Mouse (Mus musculus) heart, postnatal 0 days (tissue): ENCODE results near the gene Rgs7bp. TPM values are rescaled to one million over a fixed set of nuclear protein-coding genes. Genes with fewer than 3 reads are reported as not detected.

Source experiments
- ATAC-seq: fragments of 200-750 bp; cut with Nextera tagmentation; 2 replicates; pipeline ENCODE4 v1.8.0; 2017; ENCODE audit warnings: low read depth, moderate number of reproducible peaks, moderate library complexity; ENCODE audit not compliant: insufficient read depth
- DNase-seq: peaks from one replicate; pipeline ENCODE4 v3.0.0-alpha.2; 2016; ENCODE audit warnings: low spot score
- H3K27ac ChIP-seq: fragments of 300-500 bp; sonication (generic); 2 replicates; pipeline ENCODE4 v1.5.1; 2014; ENCODE audit warnings: low read depth, mild to moderate bottlenecking
- H3K27me3 ChIP-seq: fragments of 300-500 bp; sonication (generic); 2 replicates; pipeline ENCODE4 v1.6.1; 2014; ENCODE audit warnings: low read length, mixed read lengths; ENCODE audit not compliant: control insufficient read depth, insufficient read depth
- H3K36me3 ChIP-seq: fragments of 300-500 bp; sonication (generic); replicated peaks from 2 replicates; pipeline ENCODE4 v1.6.1; 2014; ENCODE audit warnings: low read length, mixed read lengths; ENCODE audit not compliant: control insufficient read depth, insufficient read depth
- H3K4me1 ChIP-seq: fragments of 300-500 bp; sonication (generic); 2 replicates; pipeline ENCODE4 v1.6.1; 2014; ENCODE audit warnings: antibody characterized with exemption; ENCODE audit not compliant: control insufficient read depth, insufficient read depth
- H3K4me2 ChIP-seq: fragments of 300-500 bp; sonication (generic); 2 replicates; pipeline ENCODE4 v1.6.1; 2014; ENCODE audit warnings: low read depth, mild to moderate bottlenecking, low read length, moderate library complexity
- H3K4me3 ChIP-seq: fragments of 300-500 bp; sonication (generic); 2 replicates; pipeline ENCODE4 v1.5.1; 2014; ENCODE audit warnings: low read depth, low read length
- H3K9ac ChIP-seq: fragments of 300-500 bp; sonication (generic); replicated peaks from 2 replicates; pipeline ENCODE4 v1.6.1; 2014; ENCODE audit warnings: low read depth, low read length, mixed read lengths
- H3K9me3 ChIP-seq: fragments of 300-500 bp; sonication (generic); replicated peaks from 2 replicates; pipeline ENCODE4 v1.6.1; 2016; ENCODE audit warnings: low read length; ENCODE audit not compliant: control insufficient read depth
- CTCF ChIP-seq: IDR thresholded peaks from 2 replicates; pipeline ENCODE4 v1.5.1; 2016; ENCODE audit warnings: antibody characterized with exemption, control low read depth, low read depth
- EP300 ChIP-seq: IDR thresholded peaks from 2 replicates; pipeline ENCODE4 v1.6.1; 2016; ENCODE audit warnings: antibody characterized with exemption, low read depth
- WGBS: fragments of 180-500 bp; shearing (Covaris S2); extraction: QIAGEN DNeasy Blood & Tissue Kit; methylation state at CpG from one replicate; pipeline ENCODE4 v1.1.7; 2014; 5-methylcytosine and 5-hydroxymethylcytosine counted together
- polyA plus RNA-seq: library from polyadenylated mRNA; unstranded; fragments of >200 nt; fragmentation: Nextera tagmentation; extraction: Ambion mirVana; gene quantifications from 2 replicates; pipeline ENCODE4 v1.2.1, GENCODE M21; 2015
- total RNA-seq: library from RNA; depleted of rRNA; stranded (reverse); fragments of >200 nt; gene quantifications from 2 replicates; pipeline ENCODE4 v1.2.3, GENCODE M21; 2014; ENCODE audit warnings: low replicate concordance

Rgs7bp gene
- total and polyA plus RNA-seq, 2 experiments from 2014 or later: 1.8 to 2.7 TPM

DNA sequence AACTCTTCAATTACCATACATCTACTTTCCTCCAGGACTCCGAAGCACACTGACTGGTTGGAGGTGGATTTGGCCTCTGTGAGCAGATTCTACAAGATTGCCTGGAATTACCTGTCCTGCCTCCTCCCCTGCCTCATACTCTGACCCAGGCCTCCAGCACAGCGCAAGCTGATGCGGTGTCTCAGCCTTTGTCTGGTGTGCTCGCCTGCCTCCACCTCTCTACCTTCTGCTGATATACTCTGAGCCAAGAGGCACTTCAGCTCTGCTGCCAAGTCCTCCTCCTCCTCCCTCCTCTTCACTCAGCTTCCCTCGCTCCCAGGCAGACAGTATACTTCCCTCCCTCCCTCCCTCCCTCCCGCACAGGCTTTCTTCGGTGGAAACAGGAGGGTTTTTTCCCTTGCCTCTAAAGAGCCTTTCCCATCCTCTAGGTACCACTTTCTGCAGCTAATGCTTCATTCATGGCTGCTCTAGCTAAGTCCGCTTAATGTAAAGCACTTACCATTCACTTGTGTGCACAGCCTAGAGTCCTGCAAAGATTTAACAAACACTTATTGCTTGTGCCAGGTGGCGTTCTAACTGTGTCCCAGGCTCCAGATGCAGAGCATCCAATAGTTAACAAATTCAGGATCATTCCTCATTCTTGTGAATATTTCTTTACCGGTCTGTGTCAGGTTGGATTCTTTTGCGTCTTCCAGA, 91.9 kb downstream of the Rgs7bp start:
- no peaks in the 10 kb centered on the region for H3K4me1 ChIP-seq
- H3K4me2 ChIP-seq: no peak overlapping the region
- H3K27ac ChIP-seq: no peak overlapping the region
- no peak for TF ChIP-seq CTCF
- TF ChIP-seq EP300: no peak
- H3K36me3 ChIP-seq: no peaks in the 10 kb centered on the region
- H3K9ac ChIP-seq: no peak overlapping the region
- ATAC-seq (no peak), DNase-seq (no peak)
- no peak overlapping the region for H3K4me3 ChIP-seq
- 55% methylated on average over 11 of the region's 11 CpGs for WGBS
- H3K27me3 ChIP-seq: no peaks in the 10 kb centered on the region
- H3K9me3 ChIP-seq: no peaks in the 10 kb centered on the region

DNA sequence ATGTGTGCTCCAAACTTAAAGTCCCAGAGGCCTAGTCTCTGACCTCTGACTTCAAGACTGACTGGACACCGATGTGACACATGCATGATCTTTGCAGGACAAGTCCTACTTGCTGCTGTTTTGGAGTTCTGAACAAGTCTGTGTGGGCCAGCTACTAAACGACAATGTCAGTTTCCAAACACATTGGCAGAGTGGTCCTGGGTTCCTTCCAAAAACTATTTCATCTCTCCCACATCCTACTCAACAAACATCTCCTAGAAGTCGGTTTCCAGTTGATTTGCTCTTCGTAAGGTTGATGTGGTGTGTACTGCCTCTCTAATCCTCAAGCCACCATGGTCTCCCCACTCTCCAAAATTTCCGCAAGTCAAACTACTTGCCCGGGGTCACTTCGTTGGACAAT, 92.6 kb downstream of the Rgs7bp start:
- DNase-seq (no peak), ATAC-seq (no peak)
- Histone ChIP-seq H3K36me3 (no peaks in the 10 kb centered on the region), H3K4me2 (no peak overlapping the region), H3K9me3 (no peaks in the 10 kb centered on the region), H3K4me1 (no peaks in the 10 kb centered on the region), H3K4me3 (no peak overlapping the region), H3K9ac (no peak overlapping the region), H3K27me3 (no peaks in the 10 kb centered on the region), H3K27ac (no peak overlapping the region)
- TF ChIP-seq EP300 (no peak), CTCF (no peak)
- WGBS: 80% methylated on average over 7 of the region's 7 CpGs

DNA sequence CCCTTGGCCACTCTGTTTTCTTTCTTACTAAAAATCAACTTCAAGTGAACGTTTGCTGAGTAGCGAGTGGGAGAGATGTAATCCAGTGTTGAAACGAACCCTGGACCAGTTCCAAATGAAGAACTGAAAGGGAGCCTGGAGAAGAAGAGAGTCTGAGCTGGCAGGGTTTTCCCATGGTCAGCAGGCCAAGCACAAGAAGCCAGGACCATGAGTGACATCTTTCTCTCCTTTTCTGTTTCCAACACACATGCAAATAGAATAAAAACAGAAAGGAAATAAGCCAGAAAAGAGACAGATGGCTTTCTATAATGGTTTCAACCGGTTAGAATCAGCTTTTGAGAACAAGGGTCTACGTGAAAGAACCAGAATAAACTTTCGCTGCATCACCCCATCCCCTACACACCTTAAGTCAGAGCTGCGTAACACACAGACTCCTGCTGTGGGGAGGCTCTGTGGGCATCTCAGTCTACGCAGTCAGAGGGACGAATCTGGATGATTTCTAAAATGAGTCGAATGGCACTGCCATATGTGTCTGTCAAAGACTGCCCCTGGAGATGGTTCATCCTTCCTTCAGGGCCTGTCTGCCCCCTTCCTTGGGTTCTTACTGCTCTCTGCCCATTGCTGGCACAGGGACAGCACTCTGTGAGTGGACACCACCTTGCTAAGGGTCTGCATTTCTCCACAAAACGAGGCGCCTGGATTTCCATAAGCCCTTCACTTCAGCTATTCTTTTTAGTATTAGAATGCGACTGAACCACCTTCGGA, 93.6 kb downstream of the Rgs7bp start:
- ATAC-seq: no peak
- Histone ChIP-seq H3K27me3 (no peaks in the 10 kb centered on the region), H3K36me3 (no peaks in the 10 kb centered on the region), H3K4me3 (no peak overlapping the region), H3K27ac (no peak overlapping the region), H3K4me1 (no peaks in the 10 kb centered on the region), H3K9ac (no peak overlapping the region), H3K4me2 (no peak overlapping the region), H3K9me3 (no peaks in the 10 kb centered on the region)
- TF ChIP-seq CTCF (no peak), EP300 (no peak)
- DNase-seq: no peak
- WGBS: 81% methylated on average over 14 of the region's 14 CpGs

DNA sequence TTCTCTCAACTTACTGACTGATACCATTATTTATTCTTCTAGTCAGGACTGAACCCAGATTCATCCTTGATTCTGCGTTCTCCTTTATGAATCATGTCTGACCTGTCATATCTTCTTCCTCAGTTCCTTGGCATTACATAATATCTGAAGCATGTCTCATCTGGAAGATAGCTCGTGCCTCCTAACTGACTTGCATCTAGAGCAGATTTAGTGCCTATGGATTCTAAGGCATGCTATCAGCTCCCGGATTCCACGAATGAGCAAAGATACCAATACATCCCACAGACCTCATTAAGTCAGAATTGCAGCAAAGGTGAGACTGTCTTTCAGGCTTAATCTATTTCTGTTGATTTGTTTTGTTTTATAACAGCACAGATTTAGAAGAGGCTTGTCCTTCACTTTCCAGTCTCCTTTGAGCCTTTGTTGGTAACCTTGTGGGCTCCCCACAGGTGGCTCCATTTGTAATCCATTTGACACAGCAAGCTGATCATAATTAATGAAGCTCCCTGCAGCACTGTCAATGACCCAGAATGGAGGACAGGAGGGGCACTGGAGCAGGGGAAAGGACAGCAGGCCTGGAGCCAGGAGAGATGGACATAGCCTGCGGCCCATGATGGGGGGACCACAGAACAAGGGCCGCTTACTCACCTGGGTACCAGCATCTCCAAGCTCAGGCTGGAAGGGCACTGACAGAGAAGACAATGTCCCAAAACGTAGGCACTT, 94.4 kb downstream of the Rgs7bp start:
- Histone ChIP-seq H3K4me1 (no peaks in the 10 kb centered on the region), H3K4me2 (no peak overlapping the region), H3K36me3 (no peaks in the 10 kb centered on the region), H3K9me3 (no peaks in the 10 kb centered on the region), H3K4me3 (no peak overlapping the region), H3K27ac (no peak overlapping the region), H3K27me3 (no peaks in the 10 kb centered on the region), H3K9ac (no peak overlapping the region)
- ATAC-seq (no peak), DNase-seq (no peak)
- WGBS: 70% methylated on average over 7 of the region's 7 CpGs
- TF ChIP-seq CTCF (no peak), EP300 (no peak)

DNA sequence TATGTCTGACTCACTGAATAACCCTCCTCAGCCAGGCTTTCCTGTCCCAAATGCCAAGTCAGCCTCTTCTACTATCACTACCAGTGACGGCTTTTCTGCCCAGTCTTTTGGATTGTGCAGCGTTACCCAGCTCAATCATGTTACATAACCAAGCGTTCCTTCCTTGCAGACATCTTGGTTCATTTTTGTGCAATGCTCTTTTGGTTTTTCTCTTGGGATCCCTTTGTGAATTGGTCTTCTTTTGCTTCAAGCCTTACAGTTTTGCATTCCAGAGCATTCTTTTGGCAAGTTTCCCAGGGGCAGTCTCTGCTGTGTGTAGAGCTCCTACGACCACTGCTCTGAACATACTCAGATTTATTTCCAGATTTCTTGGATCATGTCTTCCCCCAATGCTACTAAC, 95.0 kb downstream of the Rgs7bp start:
- Histone ChIP-seq H3K27me3 (no peaks in the 10 kb centered on the region), H3K27ac (no peak overlapping the region)
- TF ChIP-seq CTCF (no peak), EP300 (no peak)

More for the DNA sequence above, 95.0 kb downstream of the Rgs7bp start:
- ATAC-seq (no peak), DNase-seq (no peak)
- Histone ChIP-seq H3K9me3 (no peaks in the 10 kb centered on the region), H3K36me3 (no peaks in the 10 kb centered on the region), H3K4me3 (no peak overlapping the region), H3K9ac (no peak overlapping the region), H3K4me2 (no peak overlapping the region), H3K4me1 (no peaks in the 10 kb centered on the region)
- WGBS: 31% methylated on average over 4 of the region's 4 CpGs
